Mouse (Mus musculus): ENCODE data around the gene Ap1ar. TPM values are rescaled to one million over a fixed set of nuclear protein-coding genes. Genes with fewer than 3 reads are reported as not detected.

Ap1ar gene
- total RNA-seq, 2 experiments from 2014 or later: 19.6 to 20.9 TPM

DNA sequence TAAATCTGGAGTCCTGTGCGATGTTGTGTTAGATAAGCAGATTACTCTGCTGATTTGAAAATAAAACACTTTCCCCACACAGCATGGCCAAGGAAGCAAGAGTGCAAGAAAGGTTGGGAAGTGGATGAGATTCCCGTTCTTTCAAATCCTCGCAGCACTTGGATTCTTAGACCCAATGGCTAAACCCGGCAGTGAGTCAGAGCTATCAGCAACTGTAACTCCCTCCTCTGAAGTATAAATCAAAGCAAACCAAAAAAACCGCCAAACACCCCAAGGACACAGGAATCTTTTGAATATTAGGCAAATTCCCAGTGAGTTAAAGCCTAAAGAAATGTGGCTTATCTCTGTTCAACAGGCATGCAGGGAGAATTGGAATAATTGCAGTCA, 6.6 kb upstream of the Ap1ar start:
- DNase-seq: no peak
- intact Hi-C loops (cut with DNase I): no loop called here

GRCm38 (mm10) chr3:127843324-127843940, 6.1 kb upstream of the Ap1ar start:
- intact Hi-C loops (cut with DNase I): no loop called here
- no peak for DNase-seq

DNA sequence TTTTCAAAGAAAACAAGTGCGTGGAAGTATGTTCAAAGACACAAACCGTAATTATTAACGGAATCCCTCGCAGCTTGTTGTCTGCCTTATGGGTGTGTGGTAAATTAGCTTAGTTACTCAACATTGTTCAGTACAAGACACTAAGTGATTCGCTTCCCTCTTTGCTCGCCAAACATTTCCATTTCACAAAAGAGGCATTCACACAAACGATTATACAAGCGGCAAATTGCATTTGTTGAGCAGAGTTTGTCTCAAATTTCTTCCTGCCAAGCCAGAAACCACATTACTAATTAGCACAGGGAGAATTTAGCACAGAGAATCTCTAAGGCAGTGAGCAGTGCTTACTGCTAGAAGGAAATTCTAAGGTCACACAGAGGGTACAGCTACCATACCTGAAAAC, 4.6 kb upstream of the Ap1ar start:
- no peak for DNase-seq

DNA sequence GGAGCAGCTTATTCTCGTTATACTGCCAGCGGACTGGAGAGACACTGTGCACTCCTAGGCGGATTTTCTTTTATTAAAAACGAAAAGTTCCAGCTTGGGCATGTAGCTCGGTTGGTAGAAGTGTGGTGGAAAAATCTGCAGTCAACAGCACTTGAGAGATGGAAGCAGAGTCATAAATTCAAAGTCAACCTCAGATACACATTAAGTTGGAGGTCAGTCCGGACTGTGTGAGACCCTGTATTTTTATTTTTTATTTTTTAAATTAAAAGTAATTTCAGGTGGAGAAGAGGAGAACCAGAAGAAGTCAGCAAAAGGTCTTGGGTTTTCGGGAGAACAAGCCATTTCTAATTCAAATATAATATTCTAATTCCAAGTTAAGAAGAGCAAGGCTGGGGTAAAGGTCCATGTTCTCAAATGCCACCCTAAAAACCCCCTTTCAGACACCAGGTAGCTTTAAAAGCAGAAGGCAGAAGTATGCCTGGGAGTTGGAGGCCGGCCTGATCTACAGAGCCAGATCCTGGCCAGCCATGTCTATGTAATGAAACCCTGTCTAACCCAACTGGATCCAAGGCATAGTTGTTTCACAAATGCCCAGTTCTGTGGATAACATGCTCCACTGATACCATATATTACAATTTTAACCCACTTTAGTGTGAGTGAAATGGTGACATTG, 785 bp upstream of the Ap1ar start:
- intact Hi-C loops (cut with DNase I): loop anchor here (2.0 to 5.0 kb wide), 2 partner anchors 46 to 57 kb away; no protein-coding TSS in a partner anchor
- DNase-seq: no peak

More for the DNA sequence above, 4.6 kb upstream of the Ap1ar start:
- intact Hi-C loops (cut with DNase I): no loop called here

DNA sequence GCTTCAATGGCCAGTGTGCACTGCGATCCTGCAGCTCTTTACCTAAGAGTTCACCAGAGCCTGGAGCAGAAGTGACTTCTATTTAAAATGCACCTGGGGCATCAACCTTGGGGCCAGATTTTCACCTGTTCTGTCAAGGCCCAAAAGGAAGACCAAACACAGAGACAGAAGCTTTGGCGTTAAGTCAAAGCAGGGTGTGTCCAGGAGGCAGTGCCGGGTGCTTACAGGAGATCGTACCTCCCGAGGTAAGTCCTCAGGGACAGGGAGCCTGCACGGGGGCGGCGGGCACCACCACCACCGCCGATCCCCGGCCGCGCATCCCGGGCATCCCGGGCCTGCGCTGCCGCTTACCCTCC, 547 bp downstream of the Ap1ar start:
- intact Hi-C loops (cut with DNase I): loop anchor here (5.0 kb wide), 1 partner anchor 44 kb away; no protein-coding TSS in a partner anchor
- no peak for DNase-seq

- intact Hi-C loops (cut with DNase I): loop anchor here (5.0 kb wide), 1 partner anchor 43 kb away; no protein-coding TSS in a partner anchor
- DNase-seq: no peak
Measured at GRCm38 (mm10) chr3:127835594-127835993, 1.7 kb downstream of the Ap1ar start.

DNA sequence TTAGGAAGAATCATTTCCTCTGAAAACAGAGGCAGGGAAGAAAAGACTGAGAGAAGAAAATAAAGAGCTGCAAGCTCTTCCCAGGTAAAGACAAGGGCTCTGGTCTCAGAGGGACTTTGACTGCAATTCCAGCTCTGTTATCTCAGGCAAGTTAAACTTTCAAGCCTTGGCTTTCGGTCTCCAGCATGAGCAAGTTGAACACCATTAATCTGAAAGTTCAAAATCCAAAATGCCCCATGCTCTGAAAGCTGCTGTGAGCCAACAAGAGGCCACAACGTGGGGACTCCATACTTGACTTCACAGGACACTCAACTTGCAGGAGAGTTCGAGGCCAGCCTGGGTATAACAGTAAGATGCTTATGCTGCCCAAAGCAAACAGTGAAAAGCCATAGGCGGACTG, 3.3 kb downstream of the Ap1ar start:
- DNase-seq: no peak
- intact Hi-C loops (cut with DNase I): no loop called here

- intact Hi-C loops (cut with DNase I): no loop called here
- DNase-seq: no peak
Measured at GRCm38 (mm10) chr3:127831079-127831478, 6.2 kb downstream of the Ap1ar start.

DNA sequence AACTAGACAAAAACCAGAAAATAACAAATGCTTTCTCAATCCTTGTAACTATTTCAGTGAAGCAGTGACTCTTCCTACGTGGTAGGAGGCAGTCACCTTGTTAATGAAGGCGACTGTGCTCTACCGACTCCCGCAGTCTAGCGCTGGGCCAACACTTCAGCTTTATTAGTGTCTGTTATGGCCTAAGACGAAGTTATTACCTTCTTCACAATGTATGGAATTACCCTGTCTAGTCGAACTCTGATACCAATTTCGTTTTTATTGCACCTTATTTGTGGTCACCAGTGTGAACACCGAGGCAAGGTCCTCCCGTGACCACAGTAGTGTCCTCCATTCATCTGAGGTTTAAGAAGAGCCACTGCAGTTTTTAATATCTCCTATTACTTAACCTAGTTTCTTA, 7.1 kb downstream of the Ap1ar start:
- intact Hi-C loops (cut with DNase I): no loop called here
- DNase-seq: no peak

DNA sequence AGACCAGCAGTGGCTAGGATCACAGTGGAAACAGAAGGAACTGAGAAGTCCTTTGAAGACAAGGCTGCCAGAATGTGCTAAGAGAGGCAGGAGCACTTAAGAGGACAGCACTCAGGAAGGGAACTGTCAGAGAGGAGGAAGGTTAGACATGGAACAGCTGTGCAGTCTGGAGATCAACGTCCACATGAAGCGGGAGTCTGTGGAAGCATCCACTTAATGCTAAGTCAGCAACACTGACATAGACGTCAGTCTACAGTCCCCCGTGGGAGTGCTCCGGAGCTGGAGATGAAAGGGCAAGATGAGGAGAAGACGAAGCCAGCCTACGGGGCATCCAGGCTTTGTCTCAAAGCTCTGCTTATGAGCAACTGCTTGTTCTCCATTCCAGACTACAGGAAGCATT, 10.2 kb downstream of the Ap1ar start:
- no peak for DNase-seq
- intact Hi-C loops (cut with DNase I): no loop called here

GRCm38 (mm10) chr3:127826503-127826902, 10.8 kb downstream of the Ap1ar start:
- no peak for DNase-seq
- intact Hi-C loops (cut with DNase I): no loop called here

- DNase-seq: no peak
- intact Hi-C loops (cut with DNase I): no loop called here
Measured at GRCm38 (mm10) chr3:127823886-127824863, 13.1 kb downstream of the Ap1ar start.

DNA sequence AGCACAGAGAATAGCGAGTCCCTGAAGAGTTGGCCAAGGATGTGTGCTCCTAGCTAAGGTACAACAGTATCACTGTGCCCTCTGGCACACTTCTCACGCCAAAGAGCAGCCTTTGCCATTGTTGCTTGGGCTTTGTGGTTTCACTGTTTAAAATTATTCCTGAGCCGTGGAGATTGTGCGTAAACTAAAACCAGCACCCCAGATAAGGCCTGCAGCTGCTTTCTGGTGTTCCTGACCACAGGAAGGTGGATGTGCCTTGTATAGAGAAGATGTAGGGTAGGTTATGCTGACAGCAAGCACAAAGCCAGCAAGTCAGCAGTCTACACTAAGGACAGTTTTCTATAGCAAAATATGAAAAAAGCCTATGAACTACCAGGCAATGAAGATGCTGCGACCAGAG, 16.1 kb downstream of the Ap1ar start:
- no peak for DNase-seq
- intact Hi-C loops (cut with DNase I): no loop called here

DNA sequence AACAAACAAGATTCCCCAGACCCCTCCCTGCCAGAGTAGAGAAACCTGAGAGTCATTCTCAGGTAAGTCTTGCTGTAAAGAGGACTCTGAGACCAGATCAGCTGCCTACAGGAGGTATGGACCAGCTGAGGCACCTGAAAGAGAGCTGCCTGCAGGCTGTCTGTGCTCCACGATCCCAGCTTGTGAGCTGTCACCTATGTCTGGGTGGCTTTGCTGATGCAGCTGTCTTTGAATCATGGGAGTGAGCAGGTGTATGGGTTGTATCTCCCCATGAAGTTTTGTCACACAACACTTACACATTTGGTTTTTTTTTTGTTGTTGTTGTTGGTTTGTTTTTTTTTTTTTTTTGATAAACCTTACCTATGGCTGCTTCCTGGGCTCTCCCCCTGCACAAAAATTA, 16.9 kb downstream of the Ap1ar start:
- DNase-seq: no peak
- intact Hi-C loops (cut with DNase I): no loop called here

DNA sequence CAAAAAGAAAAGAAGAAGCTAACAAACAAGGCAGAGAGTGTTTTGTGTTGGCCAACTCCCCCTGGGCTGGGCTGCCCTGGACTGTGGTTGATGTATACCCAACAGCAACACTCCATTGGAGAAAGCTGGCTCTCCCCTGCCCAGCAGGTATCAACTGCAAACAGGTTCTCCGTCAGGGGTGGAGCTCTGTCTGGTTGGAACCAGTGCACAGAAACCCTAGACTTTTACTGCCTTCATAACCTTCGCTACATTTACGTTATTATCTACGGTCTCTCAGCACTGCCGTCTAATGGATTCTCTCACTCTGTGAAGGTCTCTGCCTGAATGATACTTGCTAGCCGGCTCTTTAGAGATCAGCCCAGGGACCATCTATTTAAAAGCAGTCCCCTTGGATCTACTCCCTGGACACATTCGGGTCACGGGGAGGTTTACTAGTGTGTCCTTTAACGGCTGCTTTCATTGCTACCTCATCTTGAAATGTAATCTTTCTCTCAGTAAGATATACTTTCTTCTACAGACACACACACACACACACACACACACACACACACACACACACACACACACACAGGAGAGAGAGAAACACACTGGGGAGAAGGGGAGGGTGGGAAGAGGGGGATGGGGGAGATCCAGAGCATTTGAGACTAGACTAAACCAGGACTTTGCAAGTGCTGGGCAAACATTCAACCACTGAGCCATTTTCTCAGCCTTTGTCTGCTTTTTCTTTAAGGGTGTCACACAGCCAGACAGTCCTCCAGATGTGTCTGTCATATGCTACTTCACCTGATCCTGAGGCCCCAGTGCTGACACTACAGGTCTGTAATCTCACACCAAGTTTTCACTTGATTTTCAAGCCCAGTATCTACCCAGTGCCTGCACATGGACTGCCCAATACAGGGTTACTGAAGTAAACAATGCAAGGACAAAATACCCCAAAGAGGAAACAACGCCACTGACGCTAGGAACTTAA, 18.3 kb downstream of the Ap1ar start:
- no peak for DNase-seq
- intact Hi-C loops (cut with DNase I): no loop called here

- intact Hi-C loops (cut with DNase I): no loop called here
- no peak for DNase-seq
Measured at GRCm38 (mm10) chr3:127817120-127817683, 20.1 kb downstream of the Ap1ar start.

DNA sequence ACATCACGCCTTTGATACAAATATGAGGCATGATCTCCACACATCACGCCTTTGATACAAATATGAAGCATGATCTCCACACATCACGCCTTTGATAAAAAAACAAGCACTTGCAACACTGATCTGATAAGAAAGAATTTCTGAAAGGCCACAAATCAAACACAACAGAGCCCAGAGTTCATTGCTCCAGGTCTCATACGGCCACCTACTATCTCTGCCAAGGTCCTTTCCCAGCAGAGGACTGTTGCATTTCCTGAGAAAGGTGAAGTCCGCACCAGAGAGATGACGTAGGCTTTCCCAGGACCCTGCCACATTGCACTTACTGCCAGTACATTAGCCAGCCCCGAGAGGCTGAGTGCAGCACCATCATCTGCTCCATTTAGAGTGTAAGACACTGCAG, 28.2 kb downstream of the Ap1ar start:
- DNase-seq: no peak
- intact Hi-C loops (cut with DNase I): no loop called here

DNA sequence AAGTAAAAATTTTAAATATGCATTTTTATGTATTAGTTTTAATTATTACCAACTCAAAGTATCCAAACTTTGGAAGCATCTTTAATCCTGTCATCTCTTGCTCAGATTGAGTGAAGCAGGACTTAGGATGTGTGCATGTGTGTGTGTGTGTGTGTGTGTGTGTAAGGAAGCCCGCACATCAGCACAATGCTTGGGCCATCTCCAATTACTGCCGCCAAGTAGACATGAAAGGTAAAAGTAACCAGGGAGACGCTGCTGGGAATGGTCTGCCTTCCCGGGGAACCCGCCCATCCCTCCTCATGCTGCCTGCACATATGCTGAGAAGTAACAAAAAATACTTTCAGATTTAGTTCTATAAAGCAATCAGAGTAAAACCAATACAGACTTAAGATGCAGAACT, 29.5 kb downstream of the Ap1ar start:
- intact Hi-C loops (cut with DNase I): no loop called here
- no peak for DNase-seq

- intact Hi-C loops (cut with DNase I): no loop called here
- no peak for DNase-seq
Measured at GRCm38 (mm10) chr3:127805991-127806390, 31.3 kb downstream of the Ap1ar start.

- DNase-seq: no peak
- intact Hi-C loops (cut with DNase I): no loop called here
Measured at GRCm38 (mm10) chr3:127805071-127805470, 32.3 kb downstream of the Ap1ar start.
